Mouse (Mus musculus): Measurements from ENCODE around the gene Bcdin3d.
"Not testable (repeated sequence)": the region's sequence is repeated elsewhere in the genome, so short reads cannot be mapped to it uniquely, and the experiment has no call there.

Gene Bcdin3d

DNA sequence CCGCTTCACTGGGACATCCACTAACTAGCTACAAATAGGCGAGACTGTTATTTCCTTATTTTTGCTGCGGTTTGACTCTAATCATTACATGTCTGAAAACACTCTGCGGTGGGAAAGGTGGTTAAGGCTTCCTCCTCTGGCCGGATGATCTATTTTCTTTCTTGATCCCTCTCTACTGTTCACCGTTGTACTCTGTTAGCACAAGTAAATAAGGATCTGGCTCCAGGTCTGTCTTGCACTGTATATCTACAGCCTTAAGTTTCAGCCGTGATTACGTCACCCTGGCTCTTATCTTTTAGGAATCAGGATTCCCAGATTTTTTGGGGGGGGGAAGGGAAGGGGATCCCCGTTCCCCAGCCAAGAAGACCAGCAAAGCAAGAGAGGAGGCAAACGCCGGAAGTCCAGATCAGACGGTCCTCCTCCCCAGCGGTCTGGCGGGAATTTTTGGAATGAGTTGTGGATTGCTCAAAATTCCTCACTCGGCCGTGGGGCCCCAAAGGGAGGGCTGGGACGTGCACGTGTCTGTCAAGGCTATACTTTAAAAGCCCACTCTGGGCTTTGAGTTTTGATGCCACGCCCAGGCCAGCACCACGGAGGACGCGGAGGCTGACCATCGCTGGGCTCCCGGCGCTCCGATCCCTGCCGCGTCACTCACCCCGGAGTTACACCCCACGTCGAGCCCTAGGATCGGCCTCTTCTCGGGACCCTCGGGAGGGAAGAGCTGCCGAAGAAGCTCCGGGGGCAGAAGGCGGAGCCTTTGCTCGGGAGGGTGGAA is 542 bp downstream of the Bcdin3d start:
- DNase-seq (ENCODE audit: low spot score in 2 of 2) = peak; percentile 23 to 73

DNA sequence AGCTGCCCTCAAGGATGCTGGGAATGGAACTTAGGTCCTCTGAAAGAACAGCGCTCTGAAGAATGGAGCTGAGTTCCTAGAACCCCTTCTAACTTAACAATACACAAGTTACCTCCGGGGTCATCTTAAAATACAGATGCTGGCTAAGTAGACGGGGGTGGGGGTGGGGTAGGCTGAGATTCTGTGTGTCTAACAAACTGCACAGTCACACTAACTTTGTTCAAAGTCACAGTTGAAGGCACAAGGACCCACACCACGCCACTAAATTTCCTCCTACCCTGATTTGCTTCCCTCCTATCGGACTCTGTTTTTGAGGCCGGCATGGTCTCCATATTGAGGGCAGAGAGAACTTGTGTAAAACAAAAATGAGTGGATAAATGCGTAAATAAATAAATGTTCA is 1.6 kb downstream of the Bcdin3d start:
- no peak for DNase-seq (ENCODE audit: low spot score in 2 of 2)

- DNase-seq (ENCODE audit: low spot score in 2 of 2) = no peak
These were observed 2.9 kb downstream of the Bcdin3d start for GRCm38 (mm10) chr15:99471677-99472063.

- peak; percentile 41 to 76 for DNase-seq (ENCODE audit: low spot score in 2 of 2)
These were observed 3.4 kb downstream of the Bcdin3d start for GRCm38 (mm10) chr15:99470971-99471676.

DNA sequence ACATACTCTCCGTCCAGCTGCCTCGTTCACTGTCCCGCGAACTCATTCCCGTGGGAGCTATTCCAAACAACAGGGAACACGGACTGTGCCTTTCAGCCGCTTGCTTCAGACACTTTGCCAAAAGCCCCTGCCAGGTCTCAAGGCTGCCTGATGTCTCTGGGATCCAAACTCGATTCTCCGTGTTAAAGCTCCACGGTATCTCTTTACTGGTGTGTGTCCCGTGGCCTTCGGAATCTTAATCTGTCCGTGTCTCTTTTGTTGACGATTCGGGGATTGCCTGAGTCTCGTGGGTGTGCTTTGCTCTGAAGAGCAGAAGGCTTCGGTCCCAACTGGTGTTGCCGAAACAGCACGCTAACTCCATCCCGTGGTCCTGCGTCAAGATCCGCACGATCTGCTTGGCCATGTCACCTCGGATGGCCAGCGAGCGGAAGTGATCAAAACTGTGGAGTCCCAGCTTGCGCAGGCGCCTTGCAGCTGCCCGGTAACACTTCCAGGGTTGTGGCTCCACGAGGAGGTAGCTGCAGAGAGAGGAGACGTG is 4.2 kb downstream of the Bcdin3d start:
- no peak for DNase-seq (ENCODE audit: low spot score in 2 of 2)

GRCm38 (mm10) chr15:99469736-99470135 is 4.8 kb downstream of the Bcdin3d start:
- no peak for DNase-seq (ENCODE audit: low spot score in 2 of 2)

DNA sequence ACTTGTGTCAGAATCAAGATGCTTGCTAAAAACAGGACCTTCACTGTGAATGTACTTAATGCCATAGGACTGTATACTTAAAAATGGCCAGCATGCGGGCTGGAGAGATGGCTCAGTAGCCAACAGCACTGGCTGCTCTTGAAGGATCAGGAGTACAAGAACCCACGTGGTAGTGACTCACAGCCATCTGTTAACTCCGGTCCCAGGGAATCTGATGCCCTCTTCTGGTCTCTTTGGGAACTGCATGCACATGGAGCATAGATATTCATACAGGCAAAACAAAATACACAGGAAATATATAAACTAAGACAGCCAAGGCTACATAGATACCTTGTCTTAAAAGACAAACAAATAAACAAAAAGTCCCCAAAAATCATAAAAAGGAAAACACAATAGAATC is 5.5 kb downstream of the Bcdin3d start:
- DNase-seq (ENCODE audit: low spot score in 2 of 2) = peak; percentile 73 to 87

GRCm38 (mm10) chr15:99463194-99463593 is 11.3 kb downstream of the Bcdin3d start:
- DNase-seq (ENCODE audit: low spot score in 2 of 2) = no peak

- peak; percentile 86 to 92 for DNase-seq (ENCODE audit: low spot score in 2 of 2)
These were observed 16.7 kb downstream of the Bcdin3d start, which contains the start of gene Nckap5l for GRCm38 (mm10) chr15:99457606-99458401. Nckap5l (minus strand) TSS chr15:99457748.

- peak in 1 of 2 experiments; percentile 68 for DNase-seq (ENCODE audit: low spot score in 2 of 2)
These were observed 17.4 kb downstream of the Bcdin3d start for GRCm38 (mm10) chr15:99456963-99457605.

- no peak for DNase-seq (ENCODE audit: low spot score in 2 of 2)
These were observed 18.1 kb downstream of the Bcdin3d start for GRCm38 (mm10) chr15:99456338-99456962.

DNA sequence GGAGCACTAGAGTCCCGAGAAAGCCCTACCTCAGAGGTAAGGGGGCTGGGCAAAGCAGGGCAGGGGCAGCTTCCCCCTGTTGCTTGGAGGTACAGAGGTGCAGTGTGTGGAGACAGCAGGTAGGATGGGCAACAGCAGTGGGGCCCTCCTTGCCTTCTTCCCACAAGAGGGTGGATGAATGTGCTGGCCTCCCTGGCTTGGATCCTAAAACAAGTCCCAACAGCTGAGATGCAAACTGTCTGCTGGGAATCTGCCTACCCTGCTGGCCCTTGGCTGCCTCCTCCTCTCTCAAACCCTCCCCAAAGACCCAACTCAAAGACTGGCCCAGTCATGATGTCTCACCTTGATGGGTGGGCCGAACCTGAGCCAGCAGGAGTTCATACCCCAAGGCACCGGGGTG is 19.1 kb downstream of the Bcdin3d start:
- no peak for DNase-seq (ENCODE audit: low spot score in 2 of 2)

DNA sequence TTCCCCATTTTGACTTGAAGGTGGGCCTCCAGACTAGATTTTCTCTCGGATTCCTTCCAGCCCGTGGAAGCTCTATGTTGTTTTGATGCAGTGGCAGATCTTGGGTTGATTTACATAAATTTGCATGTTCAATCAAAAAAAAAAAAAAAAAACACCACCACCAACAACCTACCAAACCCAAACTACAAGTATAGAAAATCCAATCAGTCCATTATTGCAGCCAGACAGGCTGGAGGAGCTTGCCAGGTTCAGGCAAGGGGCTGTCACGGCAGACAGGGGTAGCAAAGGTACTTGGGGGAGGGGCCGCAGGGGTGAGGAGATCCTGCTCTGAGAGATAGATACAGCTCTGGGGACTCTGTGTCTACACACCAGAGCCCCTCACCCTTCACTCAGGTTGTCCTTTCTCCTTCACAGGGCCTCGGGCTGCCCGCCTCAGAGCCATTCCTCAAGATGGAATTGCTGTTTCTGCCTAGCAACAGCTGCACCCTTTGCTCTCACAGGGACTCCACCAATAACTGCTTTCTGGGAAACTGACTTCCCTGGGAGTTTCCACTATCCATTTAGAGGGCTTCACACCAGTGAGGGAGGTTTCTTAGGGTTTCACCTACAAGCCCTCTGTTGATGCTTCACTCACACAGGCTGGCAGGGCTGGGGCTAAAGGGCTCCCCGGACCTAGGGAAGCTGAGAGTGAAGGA is 19.8 kb downstream of the Bcdin3d start:
- DNase-seq (ENCODE audit: low spot score in 2 of 2) = no peak

- no peak for DNase-seq (ENCODE audit: low spot score in 2 of 2)
These were observed 21.2 kb downstream of the Bcdin3d start for GRCm38 (mm10) chr15:99453153-99453900.

DNA sequence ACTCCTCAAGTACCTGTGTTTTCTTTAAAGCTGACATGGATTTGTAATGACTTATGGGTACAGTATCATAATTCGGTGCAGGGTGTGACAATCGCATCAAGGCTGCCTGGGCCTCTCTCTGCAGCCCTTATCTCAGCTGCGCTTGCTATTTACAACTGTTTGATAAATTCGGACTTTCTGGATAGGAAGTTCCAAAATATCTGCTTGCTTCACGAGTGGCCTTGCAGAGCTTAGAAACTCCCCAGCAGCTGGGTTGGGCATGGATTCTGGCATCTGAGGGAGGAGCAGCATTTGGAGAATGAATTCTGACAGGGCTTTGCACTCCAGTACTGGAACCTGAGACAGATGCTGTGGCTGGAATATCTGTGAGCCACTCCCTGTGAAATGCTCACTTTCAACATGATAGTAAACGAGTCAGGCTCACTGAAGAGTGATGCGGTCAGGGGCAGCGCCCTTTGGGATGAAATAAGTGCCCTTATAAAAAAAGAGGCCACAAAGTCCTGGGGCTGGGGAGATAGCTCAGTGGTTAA is 24.7 kb downstream of the Bcdin3d start:
- no peak for DNase-seq (ENCODE audit: low spot score in 2 of 2)

DNA sequence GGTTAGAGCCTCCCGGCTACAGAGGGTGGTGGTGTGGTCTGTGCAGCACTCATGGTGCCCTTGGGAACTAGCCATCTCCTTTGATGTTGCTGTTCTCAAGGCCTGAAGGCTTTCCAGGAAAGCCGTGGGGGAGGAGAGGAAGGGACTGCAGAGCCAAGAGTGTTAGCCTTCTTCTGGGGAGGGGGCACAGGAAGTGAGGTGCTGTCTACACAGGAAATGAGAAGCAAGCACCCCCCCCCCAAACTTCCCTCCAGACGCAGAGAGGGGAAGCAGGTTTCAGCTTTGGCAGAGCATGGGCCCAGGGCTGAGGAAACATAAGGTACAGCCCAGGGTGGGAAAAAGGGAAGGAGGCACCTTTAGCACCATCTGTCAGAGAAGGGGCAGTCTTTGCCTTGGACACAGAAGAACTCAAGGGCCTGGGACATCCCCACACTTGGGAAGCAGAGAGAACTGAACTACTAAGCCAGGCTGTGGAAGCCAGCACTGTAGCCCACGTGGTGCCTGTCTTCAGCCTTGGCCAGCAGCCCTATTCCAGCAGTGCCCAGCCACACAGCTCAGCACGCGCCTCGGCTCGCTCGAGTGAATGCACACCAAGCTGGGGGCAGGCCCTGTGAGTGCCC is 25.3 kb downstream of the Bcdin3d start:
- no peak for DNase-seq (ENCODE audit: low spot score in 2 of 2)

GRCm38 (mm10) chr15:99446136-99446535 is 28.4 kb downstream of the Bcdin3d start:
- DNase-seq (ENCODE audit: low spot score in 2 of 2) = not testable (repeated sequence)

DNA sequence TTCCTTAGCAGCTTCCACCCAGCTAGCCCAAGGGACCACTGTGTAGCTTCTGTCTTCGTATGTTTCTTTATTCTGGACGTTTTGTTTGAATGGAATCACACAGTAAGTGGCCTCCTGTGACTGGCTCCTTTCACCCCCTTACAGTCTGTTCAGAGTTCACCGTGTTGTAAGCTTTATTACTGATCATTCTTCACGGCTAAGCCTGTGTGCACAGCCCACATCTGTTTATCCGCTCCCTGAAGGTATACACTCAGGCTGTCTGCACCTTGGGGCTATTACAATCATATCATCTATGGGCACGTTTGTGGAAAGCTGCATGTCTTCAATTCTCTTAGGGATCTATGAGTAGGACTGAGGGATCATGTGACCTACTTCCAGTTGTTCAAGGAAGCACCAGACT is 29.0 kb downstream of the Bcdin3d start:
- no peak for DNase-seq (ENCODE audit: low spot score in 2 of 2)

- no peak for DNase-seq (ENCODE audit: low spot score in 2 of 2)
These were observed 32.2 kb downstream of the Bcdin3d start for GRCm38 (mm10) chr15:99442358-99442757.

All from spleen, postnatal 4 days (tissue).